Mouse (Mus musculus): ENCODE data around the gene Cyb5r1. TPM values are rescaled to one million over a fixed set of nuclear protein-coding genes. Genes with fewer than 3 reads are reported as not detected.

Cyb5r1 gene
- polyA plus RNA-seq (2014; fragmentation: Illumina TruSeq; extraction: RNeasy Lipid Tissue Mini Kit (QIAGEN cat#74804); ENCODE audit: low read depth, low replicate concordance), result 19.4 TPM

DNA sequence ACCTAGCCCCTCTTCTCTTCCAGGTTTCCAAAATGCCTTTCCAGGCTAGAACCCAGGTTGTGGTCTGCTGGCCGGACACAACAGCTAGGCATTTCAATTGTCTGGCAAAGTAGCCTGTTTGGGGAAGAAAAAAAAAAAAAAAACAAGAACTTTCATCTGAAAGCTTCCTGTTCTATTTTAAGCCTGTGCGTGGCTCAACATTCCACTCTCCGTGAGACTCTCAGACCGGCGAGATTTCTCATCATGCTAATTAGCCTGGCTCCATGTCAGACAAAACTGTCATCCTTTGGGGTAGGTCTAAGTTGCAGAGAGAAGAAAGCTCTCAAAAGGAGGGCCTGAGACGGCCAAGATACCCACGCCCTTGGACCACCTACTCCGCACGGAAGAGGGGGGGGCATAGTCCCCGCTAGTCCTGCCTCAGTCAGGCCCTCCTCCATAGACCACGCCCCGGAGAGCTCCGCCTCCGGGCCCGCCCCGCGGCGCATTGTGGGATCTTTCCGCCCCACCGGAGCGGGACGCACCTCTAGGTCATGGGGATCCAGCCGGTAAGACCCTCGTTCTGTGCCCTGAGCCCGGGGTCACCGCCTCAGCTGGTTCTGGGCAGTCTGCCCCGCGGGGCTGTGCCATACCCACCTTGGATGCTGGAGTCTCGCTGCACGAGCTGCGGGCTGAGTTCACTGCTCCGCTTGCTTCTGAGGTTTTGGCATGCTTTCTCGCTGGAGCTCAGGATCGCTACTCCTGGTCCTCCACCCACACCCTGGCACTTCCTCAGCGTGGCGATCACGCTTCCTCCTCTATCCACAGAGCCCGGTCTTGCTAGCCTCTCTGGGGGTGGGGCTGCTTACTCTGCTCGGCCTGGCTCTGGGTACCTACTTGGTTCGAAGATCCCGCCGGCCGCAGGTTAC lies at the start of gene Cyb5r1:
Cyb5r1 (plus strand) TSS at position 51 of the 905 bp plus-strand sequence.

DNA sequence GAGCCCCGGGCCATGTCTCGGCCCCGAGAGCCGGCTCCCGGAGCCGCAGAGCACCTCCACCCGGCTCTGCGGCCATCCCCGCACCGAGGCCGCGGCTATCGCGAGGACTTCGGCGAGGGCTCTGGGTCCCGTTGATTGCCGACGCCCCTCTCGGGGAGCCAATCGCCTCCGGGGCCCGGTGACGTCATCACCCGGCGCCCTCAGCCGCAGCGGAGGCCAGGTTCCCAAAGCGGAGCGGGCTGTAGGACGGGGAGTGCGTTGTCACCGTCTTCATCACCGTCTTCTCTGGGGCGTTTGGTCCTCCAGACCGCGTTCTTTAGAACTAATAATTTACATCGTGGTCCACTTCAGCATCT lies 43.5 kb upstream of the Cyb5r1 start, which contains the start of gene Tmem183a:
Tmem183a (minus strand) TSS at position 123 of the 356 bp plus-strand sequence.

DNA sequence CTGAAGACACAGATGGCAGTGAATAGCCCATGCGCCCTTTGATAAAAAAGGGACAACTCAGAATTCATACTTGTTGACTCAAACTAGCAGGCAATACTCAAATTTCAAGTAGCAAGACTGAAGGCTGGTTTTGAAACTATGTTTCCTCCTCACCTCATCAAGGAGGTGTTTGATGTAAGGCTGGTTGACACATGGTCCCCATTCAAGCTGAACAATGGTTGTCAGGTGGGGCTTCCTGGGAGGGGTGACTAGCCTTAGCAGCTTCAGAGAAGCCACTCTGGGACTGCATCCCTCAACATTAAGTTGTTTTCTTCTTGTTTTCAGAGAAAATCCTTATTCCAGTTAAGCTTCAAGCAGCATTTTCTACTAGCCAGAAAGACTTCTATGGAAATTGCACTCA lies 19.7 kb upstream of the Cyb5r1 start, which contains the start of gene 4933406M09Rik:
4933406M09Rik (plus strand) TSS at position 275 of the 400 bp plus-strand sequence.

DNA sequence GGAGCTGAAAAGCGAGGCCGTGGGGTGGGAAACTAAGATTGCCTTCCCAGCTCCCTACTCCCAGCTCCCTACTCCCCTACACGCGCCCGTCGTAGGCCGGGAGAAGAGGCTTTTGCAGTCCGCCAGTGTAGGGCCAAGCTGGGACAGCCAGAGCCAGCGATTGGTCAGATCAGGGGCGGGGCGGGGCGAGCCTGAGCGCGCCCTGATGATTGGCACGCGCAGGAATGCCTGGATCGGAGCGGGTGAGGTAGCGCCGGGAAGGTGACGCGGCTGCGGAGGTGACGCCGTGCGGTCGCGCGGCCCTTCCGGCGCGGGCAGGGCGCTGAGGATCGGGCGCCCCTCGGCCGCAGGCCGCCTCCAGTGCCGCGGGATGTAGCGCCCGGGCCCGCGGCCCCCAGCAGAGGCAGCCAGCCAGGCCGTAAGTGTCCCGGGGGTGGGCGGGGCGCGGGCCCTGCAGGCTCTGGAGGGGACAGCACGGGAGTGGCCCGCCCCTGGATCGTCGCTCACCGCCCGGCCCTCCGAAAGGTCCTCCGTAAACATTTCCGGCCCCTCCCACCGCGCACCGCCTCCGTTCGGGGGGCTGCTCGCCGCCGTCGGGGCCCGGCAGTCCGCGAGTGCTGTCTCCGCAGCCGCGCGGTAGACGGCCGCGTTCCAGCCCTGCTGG lies 9.9 kb downstream of the Cyb5r1 start, which contains the start of gene Adipor1:
Adipor1 (plus strand) TSS at position 211 of the 664 bp plus-strand sequence.

DNA sequence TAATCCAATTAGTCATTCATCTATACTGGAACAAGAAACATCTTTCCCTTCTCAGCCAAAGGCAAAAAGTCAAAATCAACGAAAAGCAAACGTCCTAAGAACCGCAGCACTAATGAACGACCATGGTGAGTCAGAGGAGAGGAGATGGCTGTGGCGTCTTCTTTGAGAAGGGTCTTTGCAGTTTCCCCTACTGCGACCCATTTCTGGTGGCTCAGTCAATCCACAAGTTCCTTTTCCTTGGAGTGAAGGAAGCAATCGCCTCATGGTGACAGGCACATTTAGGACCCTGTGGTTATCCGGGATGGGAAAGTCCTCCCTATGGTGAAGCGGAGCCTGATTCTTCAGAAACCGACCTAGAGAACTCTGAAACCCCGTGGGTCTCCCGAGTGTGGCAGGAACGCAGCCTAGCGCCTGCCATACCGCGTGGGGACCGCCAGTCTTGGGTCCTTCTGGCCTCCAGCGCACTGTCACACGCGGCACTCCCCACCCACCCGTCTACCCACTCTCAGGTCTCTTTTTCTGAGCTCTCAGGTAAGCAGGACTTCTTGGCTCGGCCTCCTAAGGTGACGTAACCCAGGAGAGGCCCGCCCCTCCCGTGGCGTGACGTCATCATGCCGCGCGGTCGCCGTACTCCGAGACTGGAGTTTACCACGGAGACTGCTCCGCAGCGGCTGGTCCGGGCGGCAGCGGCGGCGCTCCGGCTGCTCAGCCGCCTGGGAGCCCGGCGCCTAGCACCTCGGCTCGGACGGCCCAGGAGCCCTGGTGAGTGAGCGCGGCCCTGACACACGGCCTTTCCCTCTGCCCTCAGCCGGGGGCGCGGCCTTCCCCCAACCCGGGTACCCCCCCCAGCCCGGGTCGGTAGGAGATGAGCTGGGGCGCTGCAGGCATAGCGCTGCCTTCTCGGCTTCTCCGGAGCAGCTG lies 49.8 kb downstream of the Cyb5r1 start, which contains the start of gene Klhl12:
Klhl12 (plus strand) TSS at position 628 of the 921 bp plus-strand sequence.

Other genes with a start within 250 kb of the Cyb5r1 start
- not detected for gene Chil1, start 223.4 kb upstream of the Cyb5r1 start, polyA plus RNA-seq (2014; fragmentation: Illumina TruSeq; extraction: RNeasy Lipid Tissue Mini Kit (QIAGEN cat#74804); ENCODE audit: low read depth, low replicate concordance)
- gene Mybph, start 212.1 kb upstream of the Cyb5r1 start, polyA plus RNA-seq (2014; fragmentation: Illumina TruSeq; extraction: RNeasy Lipid Tissue Mini Kit (QIAGEN cat#74804); ENCODE audit: low read depth, low replicate concordance), result not detected
- gene Adora1, start 170.1 kb upstream of the Cyb5r1 start, polyA plus RNA-seq (2014; fragmentation: Illumina TruSeq; extraction: RNeasy Lipid Tissue Mini Kit (QIAGEN cat#74804); ENCODE audit: low read depth, low replicate concordance), result 11.5 TPM
- gene Myog, start 115.6 kb upstream of the Cyb5r1 start, polyA plus RNA-seq (2014; fragmentation: Illumina TruSeq; extraction: RNeasy Lipid Tissue Mini Kit (QIAGEN cat#74804); ENCODE audit: low read depth, low replicate concordance), result not detected
- 0.49 TPM for gene Ppfia4, start 72.6 kb upstream of the Cyb5r1 start, polyA plus RNA-seq (2014; fragmentation: Illumina TruSeq; extraction: RNeasy Lipid Tissue Mini Kit (QIAGEN cat#74804); ENCODE audit: low read depth, low replicate concordance)
- gene Tmem183a, start 43.6 kb upstream of the Cyb5r1 start, polyA plus RNA-seq (2014; fragmentation: Illumina TruSeq; extraction: RNeasy Lipid Tissue Mini Kit (QIAGEN cat#74804); ENCODE audit: low read depth, low replicate concordance), result 52.9 TPM
- 54.5 TPM for gene 4933406M09Rik, start 19.6 kb upstream of the Cyb5r1 start, polyA plus RNA-seq (2014; fragmentation: Illumina TruSeq; extraction: RNeasy Lipid Tissue Mini Kit (QIAGEN cat#74804); ENCODE audit: low read depth, low replicate concordance)
- gene Adipor1, start 9.8 kb downstream of the Cyb5r1 start, polyA plus RNA-seq (2014; fragmentation: Illumina TruSeq; extraction: RNeasy Lipid Tissue Mini Kit (QIAGEN cat#74804); ENCODE audit: low read depth, low replicate concordance), result 27.3 TPM
- 46.2 TPM for gene Klhl12, start 50.0 kb downstream of the Cyb5r1 start, polyA plus RNA-seq (2014; fragmentation: Illumina TruSeq; extraction: RNeasy Lipid Tissue Mini Kit (QIAGEN cat#74804); ENCODE audit: low read depth, low replicate concordance)
- 12.9 TPM for gene Rabif, start 89.1 kb downstream of the Cyb5r1 start, polyA plus RNA-seq (2014; fragmentation: Illumina TruSeq; extraction: RNeasy Lipid Tissue Mini Kit (QIAGEN cat#74804); ENCODE audit: low read depth, low replicate concordance)
- gene Mgat4e, start 144.1 kb downstream of the Cyb5r1 start, polyA plus RNA-seq (2014; fragmentation: Illumina TruSeq; extraction: RNeasy Lipid Tissue Mini Kit (QIAGEN cat#74804); ENCODE audit: low read depth, low replicate concordance), result 32.9 TPM
- 107 TPM for gene Kdm5b, start 154.6 kb downstream of the Cyb5r1 start, polyA plus RNA-seq (2014; fragmentation: Illumina TruSeq; extraction: RNeasy Lipid Tissue Mini Kit (QIAGEN cat#74804); ENCODE audit: low read depth, low replicate concordance)
- 0.04 TPM for gene Syt2, start 241.1 kb downstream of the Cyb5r1 start, polyA plus RNA-seq (2014; fragmentation: Illumina TruSeq; extraction: RNeasy Lipid Tissue Mini Kit (QIAGEN cat#74804); ENCODE audit: low read depth, low replicate concordance)